Mouse (Mus musculus) cerebellum, postnatal 10 days (tissue): ENCODE measurements at regions not wholly inside any gene's neighbourhood (a gene's known extent, or its start where the extent isn't known, plus 50 kb on each side); places are given as distances from the start of the nearest gene placed in this dataset.

Experiments used
- DNase-seq, 2 experiments: peaks; one replicate each; pipeline ENCODE4 v3.0.0; 2021; ENCODE audit warnings: mixed read lengths in 2 of 2

- no peak for DNase-seq
Observed at GRCm38 (mm10) chr1:82068571-82068970, 164.3 kb upstream of the Gm9747 start.

DNA sequence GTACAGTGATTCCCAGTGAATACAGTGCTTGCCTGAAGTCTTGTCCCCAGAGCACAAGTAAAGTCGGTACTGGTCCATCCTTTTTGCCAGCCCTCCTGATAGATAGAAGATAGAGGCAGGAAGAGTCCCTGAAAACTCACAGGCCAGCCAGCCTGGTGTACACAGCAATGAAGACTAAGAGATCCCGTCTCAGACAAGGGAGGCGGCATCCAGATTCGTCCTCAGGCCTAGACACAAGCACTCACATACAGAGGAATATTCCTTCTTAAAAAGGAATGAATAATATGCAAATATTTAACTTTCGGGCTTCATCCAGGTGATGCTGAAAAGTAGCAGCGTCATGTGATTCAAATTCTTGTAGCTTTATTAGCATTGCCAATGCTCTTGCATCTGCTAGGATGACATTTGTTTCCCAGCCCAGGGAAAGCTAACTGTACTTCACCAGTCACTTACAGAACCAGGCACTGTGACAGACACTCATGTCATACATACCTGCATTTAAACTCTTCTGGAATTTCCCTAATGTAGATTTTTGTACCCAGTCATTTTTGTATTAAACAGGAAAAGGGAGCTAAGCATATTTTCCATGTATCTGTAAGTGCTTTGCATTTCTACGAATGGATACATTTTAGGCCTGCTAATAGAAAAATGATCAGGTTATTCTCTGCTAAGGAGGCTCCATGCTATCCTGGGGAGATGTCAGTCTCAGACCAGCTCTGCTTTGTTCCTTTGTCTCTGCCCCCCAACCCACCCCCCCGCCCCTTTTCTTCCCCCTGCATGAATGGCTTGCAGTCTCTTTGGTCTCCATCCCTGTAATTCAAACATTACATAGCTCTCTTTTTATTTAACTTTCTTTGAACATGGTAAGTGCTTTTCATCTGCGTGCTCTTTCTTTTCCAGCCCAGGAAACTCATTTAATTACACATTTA lies 162.5 kb upstream of the Gm9747 start:
- no peak for DNase-seq

DNA sequence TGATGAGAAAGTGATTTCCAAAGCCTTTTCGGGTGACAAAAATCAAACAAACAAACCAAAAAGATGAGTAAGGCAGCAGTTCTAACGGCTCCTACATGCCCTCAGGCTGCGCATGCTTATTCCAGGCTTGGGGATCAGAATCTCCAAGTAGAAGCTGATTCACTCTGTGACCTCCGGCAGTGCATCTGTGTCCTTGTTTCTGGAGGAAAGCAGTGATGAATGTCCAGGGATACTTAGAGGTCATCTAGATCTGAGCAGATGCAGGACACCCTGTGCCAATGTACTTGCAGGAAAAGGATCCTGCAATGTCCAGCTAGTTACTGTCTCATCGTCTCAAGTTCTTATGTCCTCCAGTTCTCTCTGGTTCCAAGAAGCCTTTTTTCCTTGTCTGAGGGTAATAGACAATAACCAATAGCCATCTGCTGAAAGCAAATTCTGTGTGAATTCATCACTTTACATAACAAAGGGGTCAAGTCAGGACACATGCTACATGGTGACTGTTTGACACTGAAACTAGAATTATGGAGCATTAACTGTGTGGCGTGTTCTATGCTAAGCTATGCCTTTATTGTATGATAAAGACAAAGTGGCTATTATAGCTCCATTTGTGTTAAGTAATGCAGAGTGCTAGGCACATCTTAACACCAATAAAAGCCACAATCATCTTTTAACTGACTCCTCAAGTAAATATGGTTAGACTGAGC lies 143.6 kb upstream of the Gm9747 start:
- DNase-seq: peak; percentile 2 to 14

- no peak for DNase-seq
Observed at GRCm38 (mm10) chr1:82095101-82095500, 137.8 kb upstream of the Gm9747 start.

- DNase-seq: no peak
Observed at GRCm38 (mm10) chr1:82106756-82107155, 126.2 kb upstream of the Gm9747 start.

- DNase-seq: peak in 1 of 2 experiments; percentile 6
Observed at GRCm38 (mm10) chr1:82110071-82110635, 122.8 kb upstream of the Gm9747 start.

GRCm38 (mm10) chr1:82112401-82112800 lies 120.5 kb upstream of the Gm9747 start:
- no peak for DNase-seq

GRCm38 (mm10) chr1:82124503-82124902 lies 108.4 kb upstream of the Gm9747 start:
- DNase-seq: no peak

GRCm38 (mm10) chr1:82129700-82130275 lies 103.1 kb upstream of the Gm9747 start:
- DNase-seq: no peak

- peak; percentile 20 to 24 for DNase-seq
Observed at GRCm38 (mm10) chr1:82132536-82132935, 100.4 kb upstream of the Gm9747 start.

DNA sequence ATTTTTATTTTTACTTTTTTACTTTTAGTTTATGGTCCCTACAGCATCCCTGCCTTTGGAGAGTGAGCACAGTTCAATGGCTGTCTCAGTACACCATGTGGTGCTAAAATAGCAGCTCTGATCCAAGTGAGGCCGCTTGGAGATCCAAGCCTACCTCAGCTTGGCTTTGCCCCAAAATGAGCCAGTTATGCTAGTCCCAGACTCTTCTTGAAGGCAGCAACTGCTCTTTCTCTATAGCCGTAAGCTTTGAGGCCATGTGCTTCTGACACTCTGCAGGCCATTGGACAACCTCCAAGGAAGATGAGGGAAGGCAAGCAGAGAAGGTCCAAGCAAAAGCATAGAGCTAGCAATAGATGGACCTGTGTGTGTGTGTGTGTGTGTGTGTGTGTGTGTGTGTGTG lies 98.0 kb upstream of the Gm9747 start:
- peak; percentile 59 to 70 for DNase-seq

DNA sequence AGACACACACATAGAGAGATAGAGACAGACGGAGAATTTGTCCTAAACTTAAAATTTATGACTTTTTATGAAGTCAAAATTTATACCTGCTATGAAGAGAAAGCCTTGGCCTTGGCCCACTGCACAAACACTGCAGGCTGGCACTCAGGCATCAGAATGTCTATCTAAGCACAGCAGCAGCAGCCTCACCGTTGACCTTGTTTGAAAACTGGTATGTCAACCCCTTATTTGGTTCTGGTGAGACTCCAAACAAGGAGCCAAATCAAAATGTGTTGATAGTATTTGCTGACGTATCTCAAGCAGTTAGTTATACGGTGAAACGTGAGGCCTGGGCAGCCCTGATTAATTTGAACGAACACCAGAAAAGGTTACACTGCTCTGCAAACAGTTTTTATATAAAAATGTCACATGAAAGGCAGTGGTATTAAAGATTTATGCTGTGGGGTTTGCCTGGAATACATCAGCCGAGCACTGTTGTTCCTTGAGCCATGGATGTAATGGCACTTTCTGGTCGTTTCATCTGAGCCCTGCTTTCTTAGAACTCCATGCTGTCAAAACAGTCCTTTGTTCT lies 97.1 kb upstream of the Gm9747 start:
- no peak for DNase-seq

- no peak for DNase-seq
Observed at GRCm38 (mm10) chr1:82145256-82145655, 87.7 kb upstream of the Gm9747 start.

DNA sequence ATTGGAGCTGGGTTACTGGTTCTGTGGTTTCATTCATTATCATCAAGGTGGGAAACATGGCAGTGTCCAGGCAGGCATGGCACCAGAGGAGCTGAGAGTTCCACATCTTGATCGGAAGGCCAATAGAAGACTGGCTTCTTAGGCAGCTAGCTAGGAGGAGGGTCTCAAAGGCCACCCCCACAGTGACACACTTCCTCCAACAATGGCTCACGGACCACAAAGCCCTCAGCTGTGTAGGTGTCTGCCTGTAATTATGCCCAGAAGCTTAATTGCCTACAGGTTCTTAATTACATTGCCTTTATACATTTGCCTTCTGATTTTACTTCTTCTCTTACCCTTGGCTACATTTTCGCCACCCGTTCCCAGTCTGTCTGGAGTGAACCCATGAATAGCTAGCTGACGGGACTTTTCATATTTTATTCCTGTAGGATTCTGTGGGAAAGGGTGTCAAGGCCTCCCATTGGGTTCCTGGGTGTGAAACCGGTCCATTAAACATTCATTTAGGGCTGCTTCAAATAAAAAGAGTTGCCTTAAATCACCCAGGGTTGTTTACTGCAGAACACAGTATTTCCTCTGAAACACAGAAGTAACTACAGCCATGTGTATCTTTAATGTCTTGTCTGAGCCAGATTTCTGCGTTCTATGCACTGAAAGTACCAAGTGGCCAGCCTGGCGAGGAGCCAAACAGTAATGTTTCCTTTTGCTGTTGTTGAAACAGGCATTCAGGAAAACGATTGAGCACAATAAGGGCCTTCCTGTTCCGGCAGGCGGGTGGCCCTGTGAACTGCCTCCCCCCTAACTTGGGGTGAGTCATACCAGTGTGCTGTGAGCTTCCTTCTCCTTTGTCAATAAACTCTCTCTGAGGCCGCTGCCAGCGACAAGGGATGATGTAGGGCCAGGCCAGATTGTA lies 82.4 kb upstream of the Gm9747 start:
- DNase-seq: peak; percentile 59 to 65

DNA sequence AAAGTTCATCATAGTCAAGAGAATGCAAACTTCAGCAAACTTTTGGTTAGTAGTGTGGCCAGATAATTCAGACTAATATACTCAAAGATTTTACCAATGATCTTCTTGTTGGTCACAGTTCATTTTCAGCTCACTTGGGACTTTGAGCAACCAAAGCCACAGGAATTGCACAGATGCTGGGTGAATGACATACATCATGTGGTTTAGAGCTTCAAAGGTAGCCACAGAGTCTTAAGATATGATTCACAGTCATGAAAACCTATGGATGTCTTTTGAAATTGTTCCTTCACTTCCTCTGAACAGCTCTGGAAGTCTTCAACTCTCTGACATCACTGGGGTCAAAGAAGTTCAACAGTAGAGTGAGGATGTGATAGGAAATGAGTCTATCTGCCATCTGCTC lies 77.0 kb upstream of the Gm9747 start:
- no peak for DNase-seq

DNA sequence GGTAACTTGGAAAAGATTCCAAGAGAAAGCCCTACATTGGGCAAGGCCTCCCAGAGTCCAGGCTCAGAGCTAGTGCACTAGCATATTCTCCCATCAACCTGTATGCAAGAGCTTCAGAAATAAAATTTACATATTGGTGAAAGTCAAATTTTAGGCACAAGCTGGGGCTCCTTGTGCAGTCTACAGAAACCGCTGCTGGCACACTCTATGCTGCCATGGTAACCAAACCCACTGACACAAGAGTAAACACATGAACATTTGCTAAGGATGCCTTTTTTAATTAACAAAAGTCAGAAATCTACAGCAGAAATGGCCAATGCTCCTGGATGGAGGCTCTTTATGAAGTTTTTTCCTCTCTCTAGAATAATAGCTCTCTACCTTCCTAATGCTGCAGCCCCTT lies 75.9 kb upstream of the Gm9747 start:
- DNase-seq: no peak

GRCm38 (mm10) chr1:82158466-82158865 lies 74.4 kb upstream of the Gm9747 start:
- no peak for DNase-seq

DNA sequence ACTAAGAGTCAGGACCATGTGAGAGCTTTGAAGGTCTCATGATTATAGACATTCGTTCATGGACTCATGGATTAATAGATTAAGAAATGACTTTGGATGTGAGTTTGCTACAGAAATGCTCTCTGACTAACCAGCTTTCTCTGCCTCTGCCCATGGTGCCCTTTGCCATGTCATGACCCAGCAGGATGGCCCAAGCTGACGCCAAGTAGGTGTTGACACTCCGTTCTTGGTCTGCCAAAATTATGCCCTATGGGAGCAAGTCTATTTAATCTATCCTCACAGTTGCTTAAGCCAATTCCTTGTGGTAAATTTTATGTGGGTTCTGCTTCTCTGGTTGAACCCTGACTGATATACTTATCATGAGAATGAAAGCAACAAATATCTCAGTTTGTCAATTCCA lies 73.7 kb upstream of the Gm9747 start:
- DNase-seq: peak in 1 of 2 experiments; percentile 12

DNA sequence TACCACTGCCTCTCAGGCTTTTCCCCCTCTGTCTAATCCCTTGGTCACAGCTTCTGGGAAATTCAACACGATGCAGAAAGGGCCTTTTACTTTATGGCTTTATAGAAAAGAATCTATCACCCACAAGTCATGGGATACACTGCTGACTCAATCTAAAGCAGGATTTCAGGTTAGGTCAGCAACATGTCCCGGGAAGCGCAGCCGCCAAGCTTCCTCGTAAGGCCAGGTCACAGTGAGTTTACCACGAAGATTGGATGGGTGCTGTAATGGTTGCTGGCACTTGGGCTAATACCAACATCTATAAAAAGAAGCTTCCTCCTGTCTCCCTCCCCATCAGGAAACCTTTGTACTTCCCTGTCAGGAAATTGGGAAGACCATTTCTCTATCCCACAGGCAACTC lies 70.0 kb upstream of the Gm9747 start:
- DNase-seq: no peak

DNA sequence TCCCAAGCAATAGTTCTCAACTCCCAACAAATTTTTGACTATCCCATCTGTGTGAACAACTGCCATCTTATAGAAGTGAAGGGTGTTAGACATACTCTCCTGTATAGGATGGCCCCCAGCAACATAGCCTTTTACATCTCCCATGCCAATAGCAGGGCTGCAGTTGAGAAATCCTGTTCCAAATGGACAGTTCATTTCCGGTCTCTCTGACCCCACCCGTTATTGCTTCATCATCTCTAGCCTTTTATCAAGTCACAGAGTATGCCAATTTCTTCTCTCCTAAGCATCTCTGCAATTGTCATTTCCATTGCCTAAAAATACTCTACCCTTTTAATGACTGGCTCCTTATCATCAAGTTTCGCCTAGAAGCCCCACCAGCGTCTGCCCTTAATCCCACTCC lies 64.8 kb upstream of the Gm9747 start:
- DNase-seq: no peak

DNA sequence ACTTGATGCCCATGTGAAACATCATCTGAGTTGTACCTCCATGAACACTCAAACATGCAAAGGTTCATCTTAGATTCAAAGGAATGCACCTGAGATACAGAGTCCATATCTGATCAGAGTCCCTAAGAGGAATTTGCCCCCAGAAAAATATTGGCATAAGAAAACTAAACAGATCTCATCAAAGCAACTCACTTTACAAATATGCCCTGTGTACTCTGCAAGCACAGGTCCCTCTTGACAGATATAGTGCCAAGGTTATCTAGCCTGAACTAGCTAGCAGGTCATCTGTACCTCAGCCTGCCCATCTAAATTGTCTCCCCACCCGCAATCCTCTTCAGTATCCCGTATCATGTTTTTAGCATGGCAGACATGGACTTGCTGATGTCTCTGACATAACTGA lies 64.0 kb upstream of the Gm9747 start:
- no peak for DNase-seq

DNA sequence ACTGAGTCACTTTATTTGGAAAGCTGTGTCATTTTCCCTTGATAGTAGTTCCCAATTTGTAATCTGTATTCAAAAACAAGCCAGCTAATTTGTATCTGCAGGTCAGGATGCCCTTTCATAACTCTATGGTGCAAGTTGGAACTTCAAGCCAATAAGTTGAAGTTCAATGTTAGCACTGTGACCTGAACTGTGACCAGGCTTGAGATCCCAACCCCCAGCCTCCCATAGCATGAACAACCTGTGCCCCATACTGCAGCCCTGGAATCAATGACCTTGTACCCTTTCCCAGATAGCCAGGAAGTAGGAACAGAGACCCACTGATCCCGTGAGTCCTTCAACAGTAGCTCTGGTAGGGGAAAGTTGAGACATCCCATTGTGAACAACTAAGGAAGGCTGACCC lies 52.5 kb upstream of the Gm9747 start:
- no peak for DNase-seq
